Mouse (Mus musculus): ENCODE data around the gene Aldh4a1. TPM values are rescaled to one million over a fixed set of nuclear protein-coding genes. Genes with fewer than 3 reads are reported as not detected.

The Aldh4a1 gene
- total RNA-seq, 1 experiment: 63.5 TPM

GRCm38 (mm10) chr4:139610954-139611353 is 11.7 kb upstream of the Aldh4a1 start:
- Histone ChIP-seq H3K4me3 (ENCODE audit: insufficient read depth in 1 of 2, low read depth in 1 of 2, low read length in 2 of 2, poor library complexity in 1 of 2, severe bottlenecking in 1 of 2) (no peak overlapping the region), H3K9ac (ENCODE audit: insufficient read depth, low read depth, low read length, poor library complexity, severe bottlenecking) (no peak overlapping the region), H3K4me1 (ENCODE audit: control insufficient read depth in 2 of 2, insufficient read depth in 2 of 2, low read length in 2 of 2, poor library complexity in 1 of 2) (peaks cover 0 to 7% of the 10 kb centered on the region in 2 experiments; a peak in 1 of 4 replicates), H3K9me3 (ENCODE audit: control insufficient read depth, insufficient read depth, low read depth, low read length) (no peaks in the 10 kb centered on the region), H3K27ac (ENCODE audit: insufficient read depth, low read depth, low read length, poor library complexity, severe bottlenecking) (no peak overlapping the region), H3K36me3 (ENCODE audit: control insufficient read depth, insufficient read depth, low read length, poor library complexity, severe bottlenecking) (peaks cover 16% of the 10 kb centered on the region)
- no peak for DNase-seq (ENCODE audit: low read depth, low spot score)
- TF ChIP-seq ZNF384 (IDR thresholded peaks at IDR 0.05; ENCODE audit: low read depth, low read length) (no peak), ZC3H11A (IDR thresholded peaks at IDR 0.05; ENCODE audit: borderline replicate concordance, low read depth, low read length) (no peak), CHD2 (IDR thresholded peaks at IDR 0.05; ENCODE audit: low read depth, low read length) (no peak), HCFC1 (IDR thresholded peaks at IDR 0.05; ENCODE audit: borderline replicate concordance, insufficient read depth, low read length) (no peak), MAFK (IDR thresholded peaks at IDR 0.05; ENCODE audit: insufficient read depth, low read depth, low read length) (no peak)
- in situ Hi-C loops (cut with MboI; ENCODE audit: low sequenced_read_pairs in 2 of 2, unreplicated experiment in 2 of 2): no loop called here

- H3K9me3 ChIP-seq (ENCODE audit: control insufficient read depth, insufficient read depth, low read depth, low read length): no peaks in the 10 kb centered on the region
- in situ Hi-C loops (cut with MboI; ENCODE audit: low sequenced_read_pairs in 2 of 2, unreplicated experiment in 2 of 2): no loop called here
- no peak overlapping the region for H3K4me3 ChIP-seq (ENCODE audit: insufficient read depth in 1 of 2, low read depth in 1 of 2, low read length in 2 of 2, poor library complexity in 1 of 2, severe bottlenecking in 1 of 2)
- TF ChIP-seq ZNF384 (IDR thresholded peaks at IDR 0.05; ENCODE audit: low read depth, low read length) (0 out of 2 replicates have a peak, but pooled peaks have one; percentile 36), HCFC1 (IDR thresholded peaks at IDR 0.05; ENCODE audit: borderline replicate concordance, insufficient read depth, low read length) (no peak), MAFK (IDR thresholded peaks at IDR 0.05; ENCODE audit: insufficient read depth, low read depth, low read length) (no peak), ZC3H11A (IDR thresholded peaks at IDR 0.05; ENCODE audit: borderline replicate concordance, low read depth, low read length) (peak; percentile 33; the same call in 1 of the 2 replicates), CHD2 (IDR thresholded peaks at IDR 0.05; ENCODE audit: low read depth, low read length) (no peak)
- 0 out of 2 replicates have a peak overlapping the region, but pooled peaks have one; percentile 40 for H3K9ac ChIP-seq (ENCODE audit: insufficient read depth, low read depth, low read length, poor library complexity, severe bottlenecking)
- H3K27ac ChIP-seq (ENCODE audit: insufficient read depth, low read depth, low read length, poor library complexity, severe bottlenecking): no peak overlapping the region
- no peak for DNase-seq (ENCODE audit: low read depth, low spot score)
- H3K36me3 ChIP-seq (ENCODE audit: control insufficient read depth, insufficient read depth, low read length, poor library complexity, severe bottlenecking): peaks cover 11% of the 10 kb centered on the region
- H3K4me1 ChIP-seq (ENCODE audit: control insufficient read depth in 2 of 2, insufficient read depth in 2 of 2, low read length in 2 of 2, poor library complexity in 1 of 2): peaks cover 0 to 11% of the 10 kb centered on the region in 2 experiments; a peak in 1 of 4 replicates
Observed at GRCm38 (mm10) chr4:139611542-139611953, 11.1 kb upstream of the Aldh4a1 start.

- Histone ChIP-seq H3K36me3 (ENCODE audit: control insufficient read depth, insufficient read depth, low read length, poor library complexity, severe bottlenecking) (peaks cover 3% of the 10 kb centered on the region), H3K4me3 (ENCODE audit: insufficient read depth in 1 of 2, low read depth in 1 of 2, low read length in 2 of 2, poor library complexity in 1 of 2, severe bottlenecking in 1 of 2) (peak overlapping the region; percentile 39 to 45; a peak in 3 of 4 replicates), H3K9ac (ENCODE audit: insufficient read depth, low read depth, low read length, poor library complexity, severe bottlenecking) (peak overlapping the region; percentile 38; the same call in 1 of the 2 replicates), H3K9me3 (ENCODE audit: control insufficient read depth, insufficient read depth, low read depth, low read length) (no peaks in the 10 kb centered on the region), H3K4me1 (ENCODE audit: control insufficient read depth in 2 of 2, insufficient read depth in 2 of 2, low read length in 2 of 2, poor library complexity in 1 of 2) (peaks cover 0 to 21% of the 10 kb centered on the region in 2 experiments; a peak in 2 of 4 replicates), H3K27ac (ENCODE audit: insufficient read depth, low read depth, low read length, poor library complexity, severe bottlenecking) (no peak overlapping the region)
- DNase-seq (ENCODE audit: low read depth, low spot score): no peak
- TF ChIP-seq ZNF384 (IDR thresholded peaks at IDR 0.05; ENCODE audit: low read depth, low read length): no peak
- TF ChIP-seq CHD2 (IDR thresholded peaks at IDR 0.05; ENCODE audit: low read depth, low read length): no peak
- no peak for TF ChIP-seq HCFC1 (IDR thresholded peaks at IDR 0.05; ENCODE audit: borderline replicate concordance, insufficient read depth, low read length)
- TF ChIP-seq MAFK (IDR thresholded peaks at IDR 0.05; ENCODE audit: insufficient read depth, low read depth, low read length): no peak
- TF ChIP-seq ZC3H11A (IDR thresholded peaks at IDR 0.05; ENCODE audit: borderline replicate concordance, low read depth, low read length): no peak
- in situ Hi-C loops (cut with MboI; ENCODE audit: low sequenced_read_pairs in 2 of 2, unreplicated experiment in 2 of 2): no loop called here
Observed at GRCm38 (mm10) chr4:139614524-139615260, 8.0 kb upstream of the Aldh4a1 start.

- Histone ChIP-seq H3K9ac (ENCODE audit: insufficient read depth, low read depth, low read length, poor library complexity, severe bottlenecking) (peak overlapping the region; percentile 81), H3K4me1 (ENCODE audit: control insufficient read depth in 2 of 2, insufficient read depth in 2 of 2, low read length in 2 of 2, poor library complexity in 1 of 2) (peaks cover 0 to 21% of the 10 kb centered on the region in 2 experiments; a peak in 2 of 4 replicates), H3K36me3 (ENCODE audit: control insufficient read depth, insufficient read depth, low read length, poor library complexity, severe bottlenecking) (peaks cover 3% of the 10 kb centered on the region), H3K27ac (ENCODE audit: insufficient read depth, low read depth, low read length, poor library complexity, severe bottlenecking) (peak overlapping the region; percentile 60; the same call in 1 of the 2 replicates), H3K9me3 (ENCODE audit: control insufficient read depth, insufficient read depth, low read depth, low read length) (no peaks in the 10 kb centered on the region), H3K4me3 (ENCODE audit: insufficient read depth in 1 of 2, low read depth in 1 of 2, low read length in 2 of 2, poor library complexity in 1 of 2, severe bottlenecking in 1 of 2) (peak overlapping the region; percentile 81 to 86)
- no peak for TF ChIP-seq ZC3H11A (IDR thresholded peaks at IDR 0.05; ENCODE audit: borderline replicate concordance, low read depth, low read length)
- TF ChIP-seq ZNF384 (IDR thresholded peaks at IDR 0.05; ENCODE audit: low read depth, low read length): 0 out of 2 replicates have a peak, but pooled peaks have one; percentile 6
- DNase-seq (ENCODE audit: low read depth, low spot score): no peak
- in situ Hi-C loops (cut with MboI; ENCODE audit: low sequenced_read_pairs in 2 of 2, unreplicated experiment in 2 of 2): no loop called here
Observed at GRCm38 (mm10) chr4:139616276-139617000, 6.2 kb upstream of the Aldh4a1 start.
